Mouse (Mus musculus) small intestine, adult 2 months (tissue): Measurements from ENCODE around the gene Recql.

Experiments
- CTCF ChIP-seq: fragments of 200-500 bp; IDR thresholded peaks from 2 replicates; pipeline ENCODE4 v1.5.1; 2012; ENCODE audit warnings: low read depth, mild to moderate bottlenecking, control low read depth, inconsistent platforms, low read length, moderate library complexity, mixed read lengths; ENCODE audit not compliant: insufficient replicate concordance, insufficient read length; ENCODE audit errors: extremely low read depth
- POLR2A ChIP-seq: fragments of 200-500 bp; IDR thresholded peaks from 2 replicates; pipeline ENCODE4 v1.6.1; 2012; ENCODE audit warnings: low read depth, mild to moderate bottlenecking, control low read depth, inconsistent platforms, low read length, moderate library complexity

GRCm38 (mm10) chr6:142413845-142414244 lies 27.0 kb upstream of the Recql start:
- TF ChIP-seq CTCF = no peak
- no peak for TF ChIP-seq POLR2A
